Mouse (Mus musculus): Measurements from ENCODE around the gene Lgals3bp. TPM values are rescaled to one million over a fixed set of nuclear protein-coding genes. Genes with fewer than 3 reads are reported as not detected.
"Not testable (repeated sequence)": the region's sequence is repeated elsewhere in the genome, so short reads cannot be mapped to it uniquely, and the experiment has no call there.

Lgals3bp gene
- polyA plus RNA-seq, 1 experiment from 2014 or later, result 39.0 TPM

DNA sequence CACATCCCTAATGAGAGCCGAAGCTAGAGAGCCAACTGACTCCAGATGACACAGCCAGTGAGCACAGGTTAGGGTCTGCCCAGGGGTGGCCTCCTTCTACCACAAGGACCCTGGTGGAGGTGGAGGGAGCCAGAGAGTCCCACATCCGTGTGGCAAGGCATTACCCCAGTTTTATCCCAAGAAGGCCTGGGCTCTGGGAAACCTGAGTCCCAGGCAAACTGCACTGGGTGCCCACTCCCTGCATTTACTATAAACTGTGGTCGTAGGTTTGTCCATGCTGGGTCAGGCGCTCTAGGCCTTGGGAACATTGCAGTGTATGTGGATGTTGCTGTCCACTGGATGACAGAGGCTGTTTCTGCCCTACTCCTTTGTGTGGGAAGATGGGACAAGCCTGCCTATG is 697 bp downstream of the Lgals3bp start:
- ATAC-seq (ENCODE audit: insufficient number of reproducible peaks, insufficient read depth, low FRiP score, low read depth), result no peak
- peak overlapping the region; percentile 83 for H3K27ac ChIP-seq (ENCODE audit: low read length)
- no peaks in the 10 kb centered on the region for H3K27me3 ChIP-seq (ENCODE audit: control insufficient read depth, insufficient read depth, low read length)
- no peak overlapping the region; the same call in 1 of the 2 replicates for H3K4me3 ChIP-seq (ENCODE audit: low read depth, low read length)
- H3K4me1 ChIP-seq (ENCODE audit: control insufficient read depth, insufficient read depth, low read length), result peaks cover 28% of the 10 kb centered on the region
- H3K4me2 ChIP-seq (replicated peaks; ENCODE audit: low read depth, low read length), result peak overlapping the region; percentile 29
- no peaks in the 10 kb centered on the region for H3K36me3 ChIP-seq (ENCODE audit: control insufficient read depth, insufficient read depth, low read length)
- H3K9ac ChIP-seq (replicated peaks; ENCODE audit: low read depth, low read length), result peak overlapping the region; percentile 28; the same call in 1 of the 2 replicates
- WGBS, result 80% methylated on average over 4 of the region's 4 CpGs
- no peaks in the 10 kb centered on the region for H3K9me3 ChIP-seq (ENCODE audit: control insufficient read depth, low read depth, low read length)

DNA sequence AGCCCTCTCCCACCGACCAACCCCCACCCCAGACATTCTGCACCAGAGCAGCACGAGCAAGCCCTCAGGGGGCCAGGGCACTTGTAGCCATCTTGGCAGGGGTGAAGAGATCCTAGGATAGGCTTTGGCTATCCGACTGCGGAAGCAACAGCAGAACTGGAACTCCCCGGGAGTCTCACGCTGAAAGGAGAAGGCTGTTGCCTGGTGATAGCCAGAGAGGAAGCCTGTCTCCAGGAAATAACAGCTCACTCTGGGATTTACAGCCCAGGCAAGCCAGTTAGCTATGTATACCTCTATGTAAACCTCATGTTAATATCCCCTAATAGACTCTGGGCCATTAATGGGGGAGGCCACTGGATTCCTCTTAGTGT is 1.3 kb downstream of the Lgals3bp start:
- Histone ChIP-seq H3K4me1 (ENCODE audit: control insufficient read depth, insufficient read depth, low read length) (peaks cover 28% of the 10 kb centered on the region), H3K36me3 (ENCODE audit: control insufficient read depth, insufficient read depth, low read length) (no peaks in the 10 kb centered on the region), H3K4me2 (replicated peaks; ENCODE audit: low read depth, low read length) (peak overlapping the region; percentile 29), H3K9me3 (ENCODE audit: control insufficient read depth, low read depth, low read length) (no peaks in the 10 kb centered on the region), H3K27me3 (ENCODE audit: control insufficient read depth, insufficient read depth, low read length) (no peaks in the 10 kb centered on the region), H3K27ac (ENCODE audit: low read length) (peak overlapping the region; percentile 83), H3K4me3 (ENCODE audit: low read depth, low read length) (no peak overlapping the region), H3K9ac (replicated peaks; ENCODE audit: low read depth, low read length) (no peak overlapping the region)
- WGBS, result 18% methylated on average over 6 of the region's 6 CpGs
- ATAC-seq (ENCODE audit: insufficient number of reproducible peaks, insufficient read depth, low FRiP score, low read depth), result peak; percentile 20; the same call in 1 of the 2 replicates

- Histone ChIP-seq H3K27me3 (ENCODE audit: control insufficient read depth, insufficient read depth, low read length) (no peaks in the 10 kb centered on the region), H3K9ac (replicated peaks; ENCODE audit: low read depth, low read length) (no peak overlapping the region), H3K4me1 (ENCODE audit: control insufficient read depth, insufficient read depth, low read length) (peaks cover 28% of the 10 kb centered on the region), H3K9me3 (ENCODE audit: control insufficient read depth, low read depth, low read length) (no peaks in the 10 kb centered on the region), H3K4me3 (ENCODE audit: low read depth, low read length) (no peak overlapping the region), H3K4me2 (replicated peaks; ENCODE audit: low read depth, low read length) (peak overlapping the region; percentile 29; the same call in 1 of the 2 replicates), H3K36me3 (ENCODE audit: control insufficient read depth, insufficient read depth, low read length) (no peaks in the 10 kb centered on the region), H3K27ac (ENCODE audit: low read length) (peak overlapping the region; percentile 83)
- 55% methylated on average over 5 of the region's 5 CpGs for WGBS
- ATAC-seq (ENCODE audit: insufficient number of reproducible peaks, insufficient read depth, low FRiP score, low read depth), result peak; percentile 15
Measured at GRCm38 (mm10) chr11:118399891-118400565, 1.9 kb downstream of the Lgals3bp start.

DNA sequence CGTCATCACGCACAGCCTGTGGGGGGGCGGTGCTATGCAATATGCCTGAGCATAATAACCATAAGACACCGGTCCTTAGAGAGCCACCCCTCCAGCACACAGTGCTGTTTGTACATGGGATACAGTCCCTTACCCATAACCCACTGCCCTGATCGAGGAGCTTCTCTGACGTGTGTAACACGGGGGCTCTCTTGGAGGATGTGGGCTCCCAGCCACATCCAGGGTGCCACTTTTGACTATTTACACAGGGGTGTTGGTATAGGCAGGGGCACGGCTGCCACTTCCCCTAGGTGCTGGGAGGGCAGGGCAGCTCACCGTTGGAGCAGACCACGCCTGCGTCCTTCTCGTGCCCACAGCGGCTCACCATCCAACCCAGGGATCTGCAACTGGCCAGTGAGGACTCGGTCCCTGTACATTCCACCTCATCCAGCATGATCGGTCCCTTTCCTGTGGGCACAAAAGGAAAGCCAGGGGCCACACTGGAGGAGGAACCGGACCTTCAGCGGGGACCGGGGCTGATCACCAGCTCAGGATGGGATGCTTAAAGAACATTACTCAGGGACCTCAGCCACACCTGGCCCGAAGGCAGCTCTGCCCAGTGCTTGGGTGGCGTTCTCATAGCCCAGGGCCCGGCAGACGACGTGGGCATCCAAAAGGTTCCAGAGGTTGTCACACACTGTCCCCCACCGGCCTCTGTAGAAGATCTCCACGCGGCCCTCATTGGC is 3.9 kb downstream of the Lgals3bp start:
- Histone ChIP-seq H3K27me3 (ENCODE audit: control insufficient read depth, insufficient read depth, low read length) (no peaks in the 10 kb centered on the region), H3K4me2 (replicated peaks; ENCODE audit: low read depth, low read length) (no peak overlapping the region), H3K9me3 (ENCODE audit: control insufficient read depth, low read depth, low read length) (no peaks in the 10 kb centered on the region), H3K27ac (ENCODE audit: low read length) (no peak overlapping the region), H3K9ac (replicated peaks; ENCODE audit: low read depth, low read length) (no peak overlapping the region), H3K4me1 (ENCODE audit: control insufficient read depth, insufficient read depth, low read length) (peaks cover 28% of the 10 kb centered on the region), H3K4me3 (ENCODE audit: low read depth, low read length) (no peak overlapping the region), H3K36me3 (ENCODE audit: control insufficient read depth, insufficient read depth, low read length) (no peaks in the 10 kb centered on the region)
- ATAC-seq (ENCODE audit: insufficient number of reproducible peaks, insufficient read depth, low FRiP score, low read depth), result no peak
- 91% methylated on average over 26 of the region's 26 CpGs for WGBS

- Histone ChIP-seq H3K4me3 (ENCODE audit: low read depth, low read length) (no peak overlapping the region), H3K27ac (ENCODE audit: low read length) (no peak overlapping the region), H3K36me3 (ENCODE audit: control insufficient read depth, insufficient read depth, low read length) (no peaks in the 10 kb centered on the region), H3K27me3 (ENCODE audit: control insufficient read depth, insufficient read depth, low read length) (no peaks in the 10 kb centered on the region), H3K4me1 (ENCODE audit: control insufficient read depth, insufficient read depth, low read length) (peaks cover under 1% of the 10 kb centered on the region; the same call in 1 of the 2 replicates), H3K9me3 (ENCODE audit: control insufficient read depth, low read depth, low read length) (no peaks in the 10 kb centered on the region), H3K4me2 (replicated peaks; ENCODE audit: low read depth, low read length) (no peak overlapping the region), H3K9ac (replicated peaks; ENCODE audit: low read depth, low read length) (no peak overlapping the region)
- 63% methylated on average over 6 of the region's 6 CpGs for WGBS
- ATAC-seq (ENCODE audit: insufficient number of reproducible peaks, insufficient read depth, low FRiP score, low read depth), result no peak
Measured at GRCm38 (mm10) chr11:118394538-118394937, 7.4 kb downstream of the Lgals3bp start.

DNA sequence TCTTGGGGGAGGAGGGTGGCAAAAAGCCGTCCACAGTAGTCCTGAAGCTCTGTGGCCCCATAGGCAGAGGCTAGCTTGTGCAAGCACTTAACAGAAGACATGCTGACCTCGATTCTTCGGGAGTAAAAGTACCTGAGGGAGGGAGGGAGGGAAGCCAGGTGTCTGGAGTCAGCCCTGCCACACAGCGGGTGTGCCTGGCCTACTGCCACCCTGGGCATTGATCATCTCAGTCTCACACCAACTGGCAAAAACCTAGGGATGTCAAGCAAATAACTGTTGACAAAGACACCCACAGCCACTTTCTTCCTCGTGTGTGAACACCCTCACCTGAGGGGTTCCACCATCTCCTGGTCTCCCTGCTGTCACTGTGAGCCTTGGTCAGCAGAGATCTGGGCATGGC is 7.9 kb downstream of the Lgals3bp start:
- Histone ChIP-seq H3K27me3 (ENCODE audit: control insufficient read depth, insufficient read depth, low read length) (no peaks in the 10 kb centered on the region), H3K4me3 (ENCODE audit: low read depth, low read length) (no peak overlapping the region), H3K36me3 (ENCODE audit: control insufficient read depth, insufficient read depth, low read length) (no peaks in the 10 kb centered on the region), H3K27ac (ENCODE audit: low read length) (no peak overlapping the region), H3K4me2 (replicated peaks; ENCODE audit: low read depth, low read length) (no peak overlapping the region), H3K4me1 (ENCODE audit: control insufficient read depth, insufficient read depth, low read length) (no peaks in the 10 kb centered on the region), H3K9me3 (ENCODE audit: control insufficient read depth, low read depth, low read length) (no peaks in the 10 kb centered on the region), H3K9ac (replicated peaks; ENCODE audit: low read depth, low read length) (no peak overlapping the region)
- no peak for ATAC-seq (ENCODE audit: insufficient number of reproducible peaks, insufficient read depth, low FRiP score, low read depth)
- WGBS, result 60% methylated on average over 5 of the region's 5 CpGs

DNA sequence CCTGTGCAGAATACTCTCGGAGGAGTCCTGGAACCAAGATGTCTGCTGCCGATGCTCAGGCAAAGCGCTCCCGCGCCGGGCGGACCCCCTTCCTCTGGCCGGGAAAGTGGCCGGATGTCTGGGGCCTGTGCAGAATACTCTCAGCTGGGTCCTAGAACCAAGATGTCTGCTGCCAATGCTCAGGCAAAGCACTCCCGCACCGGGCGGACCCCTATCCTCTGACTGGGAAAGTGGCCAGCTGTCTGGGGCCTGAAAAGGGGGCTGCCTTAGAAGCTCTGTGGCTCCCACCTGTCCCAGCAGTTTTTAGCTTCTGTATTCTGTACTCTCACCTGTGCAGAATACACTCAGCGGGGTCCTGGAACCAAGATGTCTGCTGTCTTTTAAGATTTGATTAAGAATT is 14.1 kb downstream of the Lgals3bp start:
- WGBS, result 94% methylated on average over 13 of the region's 13 CpGs
- not testable (repeated sequence) for ATAC-seq (ENCODE audit: insufficient number of reproducible peaks, insufficient read depth, low FRiP score, low read depth); H3K4me1 ChIP-seq (ENCODE audit: control insufficient read depth, insufficient read depth, low read length); H3K9ac ChIP-seq (replicated peaks; ENCODE audit: low read depth, low read length); H3K4me2 ChIP-seq (replicated peaks; ENCODE audit: low read depth, low read length); H3K4me3 ChIP-seq (ENCODE audit: low read depth, low read length); H3K27ac ChIP-seq (ENCODE audit: low read length); H3K27me3 ChIP-seq (ENCODE audit: control insufficient read depth, insufficient read depth, low read length); H3K36me3 ChIP-seq (ENCODE audit: control insufficient read depth, insufficient read depth, low read length); H3K9me3 ChIP-seq (ENCODE audit: control insufficient read depth, low read depth, low read length)

GRCm38 (mm10) chr11:118379251-118380009 is 22.5 kb downstream of the Lgals3bp start:
- H3K9ac ChIP-seq (replicated peaks; ENCODE audit: low read depth, low read length), result no peak overlapping the region

More at GRCm38 (mm10) chr11:118379251-118380009, 22.5 kb downstream of the Lgals3bp start:
- peaks cover 5% of the 10 kb centered on the region; the same call in 1 of the 2 replicates for H3K4me1 ChIP-seq (ENCODE audit: control insufficient read depth, insufficient read depth, low read length)
- 0 out of 2 replicates have a peak, but pooled peaks have one; percentile 42 for ATAC-seq (ENCODE audit: insufficient number of reproducible peaks, insufficient read depth, low FRiP score, low read depth)
- no peaks in the 10 kb centered on the region for H3K36me3 ChIP-seq (ENCODE audit: control insufficient read depth, insufficient read depth, low read length)
- no peaks in the 10 kb centered on the region for H3K27me3 ChIP-seq (ENCODE audit: control insufficient read depth, insufficient read depth, low read length)
- H3K9me3 ChIP-seq (ENCODE audit: control insufficient read depth, low read depth, low read length), result no peaks in the 10 kb centered on the region
- no peak overlapping the region for H3K4me3 ChIP-seq (ENCODE audit: low read depth, low read length)
- H3K27ac ChIP-seq (ENCODE audit: low read length), result no peak overlapping the region
- 46% methylated on average over 11 of the region's 11 CpGs for WGBS
- no peak overlapping the region for H3K4me2 ChIP-seq (replicated peaks; ENCODE audit: low read depth, low read length)

Data from stomach, embryonic 14.5 days (tissue).